Mouse (Mus musculus) stomach, postnatal 0 days (tissue): ENCODE results near the gene Tll2. TPM values are rescaled to one million over a fixed set of nuclear protein-coding genes. Genes with fewer than 3 reads are reported as not detected.

Experiments
- ATAC-seq: fragments of 200-750 bp; cut with Nextera tagmentation; 2 replicates; pipeline ENCODE4 v1.8.0; 2017; ENCODE audit not compliant: low FRiP score, low TSS enrichment
- DNase-seq: peaks from one replicate; pipeline ENCODE4 v3.0.0-alpha.2; 2016; ENCODE audit warnings: low spot score
- H3K27ac ChIP-seq: fragments of 300-500 bp; sonication (generic); replicated peaks from 2 replicates; pipeline ENCODE4 v1.5.1; 2014; ENCODE audit warnings: mild to moderate bottlenecking, control low read depth
- H3K27me3 ChIP-seq: fragments of 300-500 bp; sonication (generic); 2 replicates; pipeline ENCODE4 v1.6.1; 2014; ENCODE audit warnings: low read length; ENCODE audit not compliant: control insufficient read depth, insufficient read depth
- H3K36me3 ChIP-seq: fragments of 300-500 bp; sonication (generic); 2 replicates; pipeline ENCODE4 v1.6.1; 2014; ENCODE audit warnings: low read length, mixed read lengths; ENCODE audit not compliant: control insufficient read depth, insufficient read depth
- H3K4me1 ChIP-seq: fragments of 300-500 bp; sonication (generic); replicated peaks from 2 replicates; pipeline ENCODE4 v1.6.1; 2014; ENCODE audit warnings: antibody characterized with exemption; ENCODE audit not compliant: control insufficient read depth, insufficient read depth
- H3K4me2 ChIP-seq: fragments of 300-500 bp; sonication (generic); replicated peaks from 2 replicates; pipeline ENCODE4 v1.6.1; 2014; ENCODE audit warnings: low read depth, mild to moderate bottlenecking, control low read depth, moderate library complexity
- H3K4me3 ChIP-seq: fragments of 300-500 bp; sonication (generic); 2 replicates; pipeline ENCODE4 v1.5.1; 2014; ENCODE audit warnings: low read depth, low read length, control low read depth
- H3K9ac ChIP-seq: fragments of 300-500 bp; sonication (generic); 2 replicates; pipeline ENCODE4 v1.6.1; 2014; ENCODE audit warnings: mild to moderate bottlenecking, low read length, control low read depth, mixed read lengths
- H3K9me3 ChIP-seq: fragments of 300-500 bp; sonication (generic); 2 replicates; pipeline ENCODE4 v1.6.1; 2016; ENCODE audit warnings: low read length; ENCODE audit not compliant: control insufficient read depth
- CTCF ChIP-seq: IDR thresholded peaks from 2 replicates; pipeline ENCODE4 v1.5.1; 2016; ENCODE audit warnings: antibody characterized with exemption, low read depth, mild to moderate bottlenecking, moderate library complexity
- EP300 ChIP-seq: optimal IDR thresholded peaks from 2 replicates; pipeline ENCODE3; 2016; ENCODE audit warnings: antibody characterized with exemption
- WGBS: fragments of 180-500 bp; shearing (Covaris S2); extraction: QIAGEN DNeasy Blood & Tissue Kit; methylation state at CpG from one replicate; pipeline ENCODE4 v1.1.7; 2014; 5-methylcytosine and 5-hydroxymethylcytosine counted together
- polyA plus RNA-seq: library from polyadenylated mRNA; unstranded; fragments of >200 nt; fragmentation: Nextera tagmentation; extraction: Ambion mirVana; gene quantifications from 2 replicates; pipeline ENCODE4 v1.2.1, GENCODE M21; 2015

Gene Tll2
- polyA plus RNA-seq, 1 experiment from 2014 or later, result 0.06 TPM

- DNase-seq, result no peak
Observed at GRCm38 (mm10) chr19:41152462-41152861, 54.2 kb downstream of the Tll2 start.

GRCm38 (mm10) chr19:41152016-41152370 is 54.6 kb downstream of the Tll2 start:
- H3K4me3 ChIP-seq, result no peak overlapping the region
- no peak for ATAC-seq
- H3K4me1 ChIP-seq, result no peaks in the 10 kb centered on the region
- H3K27me3 ChIP-seq, result no peaks in the 10 kb centered on the region
- no peaks in the 10 kb centered on the region for H3K9me3 ChIP-seq
- TF ChIP-seq CTCF (no peak), EP300 (no peak)
- H3K4me2 ChIP-seq, result no peak overlapping the region
- DNase-seq, result no peak
- H3K27ac ChIP-seq, result 0 out of 2 replicates have a peak overlapping the region, but pooled peaks have one; percentile 18
- no peak overlapping the region for H3K9ac ChIP-seq
- WGBS, result 68% methylated on average over 3 of the region's 3 CpGs
- H3K36me3 ChIP-seq, result no peaks in the 10 kb centered on the region

More at GRCm38 (mm10) chr19:41152462-41152861, 54.2 kb downstream of the Tll2 start:
- WGBS, result 37% methylated on average over 4 of the region's 4 CpGs
- Histone ChIP-seq H3K4me3 (no peak overlapping the region), H3K27ac (no peak overlapping the region), H3K9me3 (no peaks in the 10 kb centered on the region), H3K4me1 (no peaks in the 10 kb centered on the region), H3K4me2 (no peak overlapping the region), H3K27me3 (no peaks in the 10 kb centered on the region), H3K36me3 (no peaks in the 10 kb centered on the region), H3K9ac (no peak overlapping the region)
- no peak; the same call in 1 of the 2 replicates for ATAC-seq
- TF ChIP-seq EP300 (no peak), CTCF (no peak)

- Histone ChIP-seq H3K27me3 (no peaks in the 10 kb centered on the region), H3K4me3 (no peak overlapping the region), H3K9ac (no peak overlapping the region), H3K36me3 (no peaks in the 10 kb centered on the region), H3K4me1 (no peaks in the 10 kb centered on the region), H3K4me2 (no peak overlapping the region), H3K9me3 (no peaks in the 10 kb centered on the region), H3K27ac (no peak overlapping the region)
- DNase-seq, result no peak
- 63% methylated on average over 7 of the region's 7 CpGs for WGBS
- TF ChIP-seq CTCF (no peak), EP300 (no peak)
- ATAC-seq, result no peak
Observed at GRCm38 (mm10) chr19:41151321-41152015, 55.2 kb downstream of the Tll2 start.

- Histone ChIP-seq H3K27me3 (no peaks in the 10 kb centered on the region), H3K9ac (no peak overlapping the region), H3K4me1 (no peaks in the 10 kb centered on the region), H3K4me3 (no peak overlapping the region), H3K36me3 (no peaks in the 10 kb centered on the region), H3K9me3 (no peaks in the 10 kb centered on the region), H3K27ac (no peak overlapping the region), H3K4me2 (no peak overlapping the region)
- ATAC-seq (no peak), DNase-seq (no peak)
- 71% methylated on average over 8 of the region's 8 CpGs for WGBS
- TF ChIP-seq EP300 (no peak), CTCF (no peak)
Observed at GRCm38 (mm10) chr19:41140961-41141360, 65.7 kb downstream of the Tll2 start.

GRCm38 (mm10) chr19:41139629-41140028 is 67.0 kb downstream of the Tll2 start:
- TF ChIP-seq CTCF (no peak), EP300 (no peak)
- no peaks in the 10 kb centered on the region for H3K27me3 ChIP-seq
- H3K4me1 ChIP-seq, result no peaks in the 10 kb centered on the region
- 41% methylated on average over 4 of the region's 4 CpGs for WGBS
- ATAC-seq (no peak), DNase-seq (no peak)
- no peak overlapping the region for H3K9ac ChIP-seq
- H3K36me3 ChIP-seq, result no peaks in the 10 kb centered on the region
- H3K4me3 ChIP-seq, result no peak overlapping the region
- no peak overlapping the region for H3K4me2 ChIP-seq
- no peaks in the 10 kb centered on the region for H3K9me3 ChIP-seq
- H3K27ac ChIP-seq, result no peak overlapping the region

- Histone ChIP-seq H3K27ac (no peak overlapping the region), H3K4me3 (no peak overlapping the region), H3K9ac (no peak overlapping the region), H3K27me3 (no peaks in the 10 kb centered on the region), H3K9me3 (no peaks in the 10 kb centered on the region), H3K36me3 (no peaks in the 10 kb centered on the region), H3K4me2 (no peak overlapping the region), H3K4me1 (no peaks in the 10 kb centered on the region)
- ATAC-seq (no peak), DNase-seq (no peak)
- TF ChIP-seq EP300 (no peak), CTCF (no peak)
- 48% methylated on average over 3 of the region's 3 CpGs for WGBS
Observed at GRCm38 (mm10) chr19:41123009-41123408, 83.6 kb downstream of the Tll2 start.
